Mouse (Mus musculus) MEL (cell line): ENCODE results near the gene Mapkap1. TPM values are rescaled to one million over a fixed set of nuclear protein-coding genes. Genes with fewer than 3 reads are reported as not detected.

Source experiments
- DNase-seq: peaks from one replicate; pipeline ENCODE4 v3.0.0; 2011; ENCODE audit warnings: low read depth, low spot score
- H3K27ac ChIP-seq: 2 replicates; pipeline ENCODE4 v1.5.1; 2012; ENCODE audit warnings: low read depth, mild to moderate bottlenecking, control low read depth, low read length, moderate library complexity; ENCODE audit not compliant: control insufficient read depth
- H3K27me3 ChIP-seq, 2 experiments: fragments of 150-350 bp in 1 of 2; sonication (generic) in 1 of 2; 2 replicates each; pipeline ENCODE4 v1.6.1; 2012; ENCODE audit warnings: low read length in 2 of 2, mild to moderate bottlenecking in 2 of 2, improper control_type of control experiment in 1 of 2, moderate library complexity in 1 of 2; ENCODE audit not compliant: insufficient read depth in 2 of 2, control insufficient read depth in 1 of 2
- H3K36me3 ChIP-seq, 2 experiments: 2 replicates each; pipeline ENCODE4 v1.6.1; 2012 to 2014; ENCODE audit warnings: low read length in 2 of 2, improper control_type of control experiment in 1 of 2, inconsistent platforms in 1 of 2, mild to moderate bottlenecking in 1 of 2; ENCODE audit not compliant: insufficient read depth in 2 of 2, control insufficient read depth in 1 of 2
- H3K4me1 ChIP-seq, 2 experiments: fragments of 150-350 bp in 1 of 2; sonication (generic) in 1 of 2; 2 replicates each; pipeline ENCODE4 v1.6.1; 2012; ENCODE audit warnings: low read length in 2 of 2, improper control_type of control experiment in 1 of 2, mild to moderate bottlenecking in 1 of 2; ENCODE audit not compliant: insufficient read depth in 2 of 2, control insufficient read depth in 1 of 2
- H3K4me3 ChIP-seq, 2 experiments: fragments of 150-350 bp in 1 of 2; sonication (generic) in 1 of 2; 2 replicates each; pipeline ENCODE4 v1.5.1; 2012; ENCODE audit warnings: low read depth in 2 of 2, low read length in 2 of 2, mild to moderate bottlenecking in 2 of 2, moderate library complexity in 2 of 2, control low read depth in 1 of 2, improper control_type of control experiment in 1 of 2; ENCODE audit not compliant: control insufficient read depth in 1 of 2, insufficient read depth in 1 of 2
- H3K79me2 ChIP-seq: 2 replicates; pipeline ENCODE4 v1.6.1; 2012; ENCODE audit warnings: mild to moderate bottlenecking, low read length, moderate library complexity; ENCODE audit not compliant: control insufficient read depth, poor library complexity, insufficient read depth
- H3K9ac ChIP-seq: 2 replicates; pipeline ENCODE4 v1.6.1; 2012; ENCODE audit warnings: low read depth, mild to moderate bottlenecking, control low read depth, low read length, moderate library complexity; ENCODE audit not compliant: control insufficient read depth, poor library complexity, severe bottlenecking
- H3K9me3 ChIP-seq: fragments of 150-350 bp; sonication (generic); replicated peaks from 2 replicates; pipeline ENCODE4 v1.6.1; 2012; ENCODE audit warnings: mild to moderate bottlenecking, low read length, improper control_type of control experiment, moderate library complexity; ENCODE audit not compliant: insufficient read depth
- BHLHE40 ChIP-seq: IDR thresholded peaks from 2 replicates; pipeline ENCODE4 v1.6.1; 2012; ENCODE audit warnings: low read depth, mild to moderate bottlenecking, inconsistent platforms, low read length, improper control_type of control experiment, borderline replicate concordance
- CHD2 ChIP-seq: IDR thresholded peaks from 2 replicates; pipeline ENCODE4 v1.6.1; 2011; ENCODE audit warnings: low read length, improper control_type of control experiment
- CTCF ChIP-seq, 3 experiments: IDR thresholded peaks in 2 of 3; conservative IDR thresholded peaks in 1 of 3; 2 replicates each; pipeline ENCODE4 v1.5.1; 2011 to 2012; ENCODE audit warnings: low read length in 3 of 3, low read depth in 2 of 3, mild to moderate bottlenecking in 2 of 3, improper control_type of control experiment in 1 of 3, inconsistent platforms in 1 of 3, mixed read lengths in 1 of 3, moderate library complexity in 1 of 3; ENCODE audit not compliant: control insufficient read depth in 1 of 3, insufficient read depth in 1 of 3, poor library complexity in 1 of 3, severe bottlenecking in 1 of 3
- E2F4 ChIP-seq: IDR thresholded peaks from 2 replicates; pipeline ENCODE4 v1.6.1; 2011; ENCODE audit warnings: low read depth, low read length, improper control_type of control experiment, borderline replicate concordance
- EP300 ChIP-seq, 2 experiments: IDR thresholded peaks; 2 replicates each; pipeline ENCODE4 v1.6.1; 2011; ENCODE audit warnings: improper control_type of control experiment in 2 of 2, low read length in 2 of 2, low read depth in 1 of 2, mild to moderate bottlenecking in 1 of 2
- ETS1 ChIP-seq: IDR thresholded peaks from 2 replicates; pipeline ENCODE4 v1.6.1; 2012; ENCODE audit warnings: low read depth, mild to moderate bottlenecking, inconsistent platforms, low read length, improper control_type of control experiment, moderate library complexity
- HCFC1 ChIP-seq: IDR thresholded peaks from 2 replicates; pipeline ENCODE4 v1.6.1; 2012; ENCODE audit warnings: low read depth, mild to moderate bottlenecking, inconsistent platforms, low read length, improper control_type of control experiment, moderate library complexity
- KAT2A ChIP-seq: conservative IDR thresholded peaks from 2 replicates; pipeline ENCODE4 v1.6.1; 2012; ENCODE audit warnings: low read depth, low read length, improper control_type of control experiment, inconsistent platforms
- MAFK ChIP-seq: IDR thresholded peaks from 2 replicates; pipeline ENCODE4 v1.6.1; 2011; ENCODE audit warnings: low read depth, mild to moderate bottlenecking, low read length, improper control_type of control experiment, borderline replicate concordance
- MAZ ChIP-seq: IDR thresholded peaks from 2 replicates; pipeline ENCODE4 v1.6.1; 2012; ENCODE audit warnings: low read depth, mild to moderate bottlenecking, inconsistent platforms, low read length, improper control_type of control experiment
- MEF2A ChIP-seq: IDR thresholded peaks from 2 replicates; pipeline ENCODE4 v1.6.1; 2014; ENCODE audit warnings: low read depth, mild to moderate bottlenecking, inconsistent platforms, low read length, improper control_type of control experiment; ENCODE audit not compliant: poor library complexity, insufficient replicate concordance, severe bottlenecking; ENCODE audit errors: extremely low read depth
- MYC ChIP-seq: IDR thresholded peaks from 2 replicates; pipeline ENCODE4 v1.6.1; 2011; ENCODE audit warnings: low read depth, mild to moderate bottlenecking, low read length, improper control_type of control experiment, moderate library complexity
- NRF1 ChIP-seq: IDR thresholded peaks from 2 replicates; pipeline ENCODE4 v1.6.1; 2014; ENCODE audit warnings: low read depth, mild to moderate bottlenecking, inconsistent platforms, low read length, improper control_type of control experiment, moderate library complexity; ENCODE audit not compliant: poor library complexity, insufficient read depth, severe bottlenecking
- POLR2AphosphoS5 ChIP-seq: IDR thresholded peaks from 2 replicates; pipeline ENCODE4 v1.6.1; 2012; ENCODE audit warnings: low read depth, borderline replicate concordance, mild to moderate bottlenecking, inconsistent platforms, low read length, moderate library complexity, mixed read lengths
- RAD21 ChIP-seq: IDR thresholded peaks from 2 replicates; pipeline ENCODE4 v1.6.1; 2011; ENCODE audit warnings: mild to moderate bottlenecking, low read depth, low read length, improper control_type of control experiment
- SIN3A ChIP-seq: IDR thresholded peaks from 2 replicates; pipeline ENCODE4 v1.6.1; 2012; ENCODE audit warnings: low read length, improper control_type of control experiment, inconsistent platforms
- TAL1 ChIP-seq: IDR thresholded peaks from 2 replicates; pipeline ENCODE4 v1.6.1; 2012; ENCODE audit warnings: mild to moderate bottlenecking, inconsistent platforms, low read length, moderate library complexity, mixed read lengths
- TCF12 ChIP-seq: IDR thresholded peaks from 2 replicates; pipeline ENCODE4 v1.6.1; 2014; ENCODE audit warnings: low read depth, mild to moderate bottlenecking, inconsistent platforms, low read length, improper control_type of control experiment, moderate library complexity
- USF2 ChIP-seq, 2 experiments: IDR thresholded peaks; 2 replicates each; pipeline ENCODE4 v1.6.1; 2011 to 2012; ENCODE audit warnings: improper control_type of control experiment in 2 of 2, low read length in 2 of 2, borderline replicate concordance in 1 of 2, inconsistent platforms in 1 of 2, low read depth in 1 of 2, mild to moderate bottlenecking in 1 of 2; ENCODE audit not compliant: insufficient read depth in 1 of 2
- ZC3H11A ChIP-seq: IDR thresholded peaks from 2 replicates; pipeline ENCODE4 v1.6.1; 2012; ENCODE audit warnings: low read depth, mild to moderate bottlenecking, inconsistent platforms, low read length, improper control_type of control experiment
- ZNF384 ChIP-seq: IDR thresholded peaks from 2 replicates; pipeline ENCODE4 v1.6.1; 2012; ENCODE audit warnings: low read depth, mild to moderate bottlenecking, inconsistent platforms, low read length, improper control_type of control experiment
- polyA plus RNA-seq, 2 experiments: library from polyadenylated mRNA; stranded (reverse) in 1 of 2; unstranded in 1 of 2; fragments of >175 nt in 1 of 2; fragments of >200 nt in 1 of 2; gene quantifications; 2 replicates each; pipeline versions ENCODE4 v1.2.1 to v1.2.4; 2012; ENCODE audit warnings: low replicate concordance in 2 of 2, low read depth in 1 of 2; ENCODE audit not compliant: insufficient read length in 2 of 2, insufficient read depth in 1 of 2, missing spikeins in 1 of 2
- total RNA-seq: library from RNA; depleted of rRNA; stranded (reverse); fragments of 300-350 nt; gene quantifications from 2 replicates; pipeline ENCODE4 v1.2.3, GENCODE M21; 2012

The Mapkap1 gene
- total and polyA plus RNA-seq, 3 experiments = 42.1 to 52.5 TPM; not detected in 1

DNA sequence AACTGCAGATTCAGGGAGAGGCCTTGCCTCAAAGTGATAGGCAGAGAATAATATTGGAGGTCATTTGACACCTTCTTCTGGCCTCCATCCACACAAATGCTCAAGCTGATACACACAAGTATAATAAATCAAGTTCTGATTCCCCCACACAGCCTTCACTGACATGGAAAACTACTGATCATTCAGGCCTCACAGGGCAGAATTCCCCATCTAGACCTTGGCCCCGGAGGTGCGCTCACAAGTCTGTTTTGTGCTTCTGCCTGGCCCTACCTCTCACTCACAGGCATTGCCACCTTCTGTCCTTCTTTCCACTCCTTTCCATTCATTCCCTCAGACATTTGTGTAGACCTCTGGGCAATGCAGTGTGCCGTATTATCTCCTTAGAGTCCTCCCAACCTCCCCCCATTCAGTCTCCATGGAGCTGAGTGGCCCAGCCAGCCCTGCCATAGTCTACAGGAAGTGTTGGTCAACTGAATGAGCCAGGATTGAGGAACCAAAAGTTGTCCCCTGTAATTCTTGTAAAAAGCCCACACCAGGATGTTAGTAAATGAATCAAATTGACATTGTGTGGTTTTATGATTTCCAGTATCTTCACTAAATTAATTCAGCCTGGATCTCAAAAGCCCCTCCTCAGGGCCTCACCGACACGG lies 193.2 kb downstream of the Mapkap1 start:
- H3K27ac ChIP-seq = no peak overlapping the region
- no peak overlapping the region for H3K9ac ChIP-seq
- TF ChIP-seq TAL1 (no peak), ZNF384 (no peak), ETS1 (no peak), MAFK (no peak), CTCF (IDR thresholded peaks at IDR 0.05 in 2 of 3, conservative IDR thresholded peaks at IDR 0.05 in 1 of 3; ENCODE audit: control insufficient read depth in 1 of 3, insufficient read depth in 1 of 3, low read depth in 2 of 3, low read length in 3 of 3, poor library complexity in 1 of 3, severe bottlenecking in 1 of 3) (no peak), CHD2 (no peak), ZC3H11A (no peak), POLR2AphosphoS5 (no peak)
- TF ChIP-seq, all 39 proteins: peak for 0
- H3K4me1 ChIP-seq = no peaks in the 10 kb centered on the region
- no peaks in the 10 kb centered on the region for H3K36me3 ChIP-seq
- no peaks in the 10 kb centered on the region for H3K27me3 ChIP-seq
- no peaks in the 10 kb centered on the region for H3K79me2 ChIP-seq
- no peak overlapping the region for H3K4me3 ChIP-seq
- no peak for DNase-seq
- H3K9me3 ChIP-seq = no peaks in the 10 kb centered on the region

DNA sequence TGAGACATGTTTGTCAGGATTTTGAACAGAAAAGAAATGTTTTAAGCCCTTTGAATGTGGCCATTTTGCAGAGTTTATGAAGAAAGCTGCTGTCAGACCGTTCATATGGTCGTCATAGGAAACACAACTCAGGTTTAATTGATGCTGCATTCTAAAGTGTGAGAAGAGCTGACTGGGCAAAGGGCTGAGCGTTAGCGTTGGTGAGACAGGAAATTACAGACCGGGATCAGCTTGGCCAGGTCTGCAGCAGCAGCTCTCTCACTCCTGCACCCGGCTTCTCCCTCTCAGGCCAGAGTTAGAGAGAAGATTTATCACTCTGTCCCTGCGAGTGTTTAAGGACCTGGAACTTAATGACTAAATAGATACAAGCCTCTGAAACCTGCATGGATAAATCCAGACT lies 194.2 kb downstream of the Mapkap1 start:
- no peaks in the 10 kb centered on the region for H3K9me3 ChIP-seq
- no peaks in the 10 kb centered on the region for H3K27me3 ChIP-seq
- no peaks in the 10 kb centered on the region for H3K79me2 ChIP-seq
- no peak overlapping the region for H3K4me3 ChIP-seq
- no peak overlapping the region for H3K27ac ChIP-seq
- no peaks in the 10 kb centered on the region for H3K36me3 ChIP-seq
- no peak overlapping the region for H3K9ac ChIP-seq
- no peaks in the 10 kb centered on the region for H3K4me1 ChIP-seq
- no peak for DNase-seq
- TF ChIP-seq RAD21 = no peak

DNA sequence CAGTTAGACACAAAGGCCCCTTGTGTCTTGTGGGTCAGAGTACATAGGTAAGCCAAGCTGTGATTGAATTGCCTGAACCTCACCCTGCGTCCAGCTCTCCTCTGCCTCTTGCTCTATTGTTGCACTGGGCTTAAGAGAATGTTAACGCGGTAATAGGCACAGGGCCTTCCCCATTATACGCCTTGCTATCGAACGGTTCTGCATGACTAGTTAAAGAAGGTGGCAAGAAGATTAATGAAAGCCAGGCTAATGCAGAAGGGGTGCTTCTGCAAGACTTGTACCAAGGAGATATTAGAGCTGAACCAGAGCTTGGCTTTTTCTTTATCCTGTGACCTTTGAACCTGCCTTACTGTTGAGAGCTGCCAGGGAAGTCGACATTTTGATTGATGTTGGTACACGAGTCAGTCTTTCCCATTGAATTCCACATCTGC lies 195.6 kb downstream of the Mapkap1 start:
- no peak for DNase-seq
- Histone ChIP-seq H3K36me3 (no peaks in the 10 kb centered on the region), H3K4me1 (no peaks in the 10 kb centered on the region), H3K9ac (no peak overlapping the region), H3K27ac (no peak overlapping the region), H3K79me2 (no peaks in the 10 kb centered on the region), H3K9me3 (no peaks in the 10 kb centered on the region), H3K27me3 (no peaks in the 10 kb centered on the region), H3K4me3 (no peak overlapping the region)
- TF ChIP-seq HCFC1 = no peak
- no peak for TF ChIP-seq KAT2A
- TF ChIP-seq NRF1 = no peak
- TF ChIP-seq BHLHE40 = no peak
- no peak for TF ChIP-seq E2F4
- no peak for TF ChIP-seq TAL1
- TF ChIP-seq EP300 (IDR thresholded peaks at IDR 0.05; ENCODE audit: low read depth in 1 of 2, low read length in 2 of 2) = no peak
- TF ChIP-seq SIN3A = no peak
- no peak for TF ChIP-seq MAZ
- TF ChIP-seq MEF2A = no peak
- TF ChIP-seq MYC = no peak
- TF ChIP-seq TCF12 = no peak
- TF ChIP-seq USF2 (IDR thresholded peaks at IDR 0.05; ENCODE audit: borderline replicate concordance in 1 of 2, insufficient read depth in 1 of 2, low read depth in 1 of 2, low read length in 2 of 2) = no peak
